Mouse (Mus musculus) heart, embryonic 11.5 days (tissue): Measurements from ENCODE around the gene Tppp3. TPM values are rescaled to one million over a fixed set of nuclear protein-coding genes. Genes with fewer than 3 reads are reported as not detected.

Experiments
- ATAC-seq: fragments of 200-750 bp; cut with Nextera tagmentation; replicated peaks from 2 replicates; pipeline ENCODE4 v1.8.0; 2017; ENCODE audit warnings: moderate library complexity; ENCODE audit not compliant: insufficient number of reproducible peaks, low FRiP score, low TSS enrichment
- H3K27ac ChIP-seq: fragments of 300-500 bp; sonication (generic); 2 replicates; pipeline ENCODE4 v1.5.1; 2014; ENCODE audit warnings: mild to moderate bottlenecking, low read depth, low read length
- H3K27me3 ChIP-seq: fragments of 300-500 bp; sonication (generic); 2 replicates; pipeline ENCODE4 v1.6.1; 2014; ENCODE audit warnings: mild to moderate bottlenecking, low read length, mixed read lengths; ENCODE audit not compliant: control insufficient read depth, insufficient read depth
- H3K36me3 ChIP-seq: fragments of 300-500 bp; sonication (generic); 2 replicates; pipeline ENCODE4 v1.6.1; 2014; ENCODE audit warnings: mild to moderate bottlenecking, low read length, moderate library complexity, mixed read lengths; ENCODE audit not compliant: control insufficient read depth, insufficient read depth
- H3K4me1 ChIP-seq: fragments of 300-500 bp; sonication (generic); 2 replicates; pipeline ENCODE4 v1.6.1; 2014; ENCODE audit warnings: low read length; ENCODE audit not compliant: control insufficient read depth, insufficient read depth
- H3K4me2 ChIP-seq: fragments of 300-500 bp; sonication (generic); 2 replicates; pipeline ENCODE4 v1.6.1; 2014; ENCODE audit warnings: mild to moderate bottlenecking, moderate library complexity
- H3K4me3 ChIP-seq: fragments of 300-500 bp; sonication (generic); 2 replicates; pipeline ENCODE4 v1.5.1; 2014; ENCODE audit warnings: low read depth, low read length
- H3K9ac ChIP-seq: fragments of 300-500 bp; sonication (generic); 2 replicates; pipeline ENCODE4 v1.6.1; 2014; ENCODE audit warnings: mild to moderate bottlenecking, low read depth, low read length, moderate library complexity
- H3K9me3 ChIP-seq: fragments of 300-500 bp; sonication (generic); replicated peaks from 2 replicates; pipeline ENCODE4 v1.6.1; 2016; ENCODE audit warnings: low read length; ENCODE audit not compliant: control insufficient read depth
- WGBS: fragments of 180-500 bp; shearing (Covaris S2); extraction: QIAGEN DNeasy Blood & Tissue Kit; methylation state at CpG from one replicate; pipeline ENCODE4 v1.1.7; 2014; ENCODE audit not compliant: insufficient replicate concordance; 5-methylcytosine and 5-hydroxymethylcytosine counted together
- polyA plus RNA-seq: library from polyadenylated mRNA; unstranded; fragments of >200 nt; fragmentation: Nextera tagmentation; extraction: Ambion mirVana; gene quantifications from 2 replicates; pipeline ENCODE4 v1.2.1, GENCODE M21; 2014

The Tppp3 gene
- polyA plus RNA-seq, 1 experiment from 2014 or later: 21.1 TPM

DNA sequence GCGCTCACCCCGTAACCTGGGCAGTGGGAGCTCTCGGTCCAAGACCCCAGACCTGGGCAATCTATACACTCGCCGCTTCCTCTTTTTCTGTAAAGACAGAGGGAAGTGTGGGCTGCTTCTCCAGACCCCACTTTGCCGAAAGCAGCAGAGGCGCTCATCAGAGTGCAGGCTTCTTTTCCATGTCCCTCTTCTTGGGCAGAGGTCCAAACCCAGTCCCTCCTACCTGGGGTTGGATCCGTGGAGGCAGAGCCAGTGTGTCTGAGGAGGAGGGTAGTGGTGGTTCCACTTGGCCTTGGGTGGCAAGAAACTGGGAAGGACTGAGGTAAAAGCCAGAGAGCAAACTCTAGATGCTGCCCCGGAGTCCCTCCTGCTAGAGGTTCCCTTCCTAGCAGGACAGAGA lies 1.7 kb upstream of the Tppp3 start:
- peaks cover 18% of the 10 kb centered on the region for H3K27me3 ChIP-seq

DNA sequence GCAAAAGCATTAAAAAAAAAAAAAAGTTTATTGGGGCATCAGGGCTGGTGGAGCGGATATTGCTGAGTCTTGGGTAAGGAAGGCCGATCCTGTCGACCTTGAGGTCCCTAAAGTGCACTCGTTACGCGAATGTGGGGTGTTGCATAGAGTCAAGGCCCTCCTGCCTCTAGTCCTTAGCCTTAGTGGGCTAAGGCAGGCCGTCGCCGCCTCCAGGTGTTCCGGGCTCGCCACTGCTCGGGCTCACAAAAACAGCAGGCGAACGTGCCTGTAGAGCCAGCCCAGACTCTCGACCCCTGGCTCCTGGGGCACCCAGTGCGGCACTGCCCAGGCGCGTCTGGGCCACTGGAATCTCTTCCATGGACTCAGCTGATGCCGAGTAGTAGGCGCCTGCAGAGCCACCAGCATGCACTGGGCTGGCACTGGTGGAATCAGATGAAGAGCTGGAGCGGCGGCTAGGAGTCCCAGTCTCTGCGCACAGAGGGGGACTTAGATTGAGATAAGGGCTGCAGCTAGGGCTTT lies 1.1 kb upstream of the Tppp3 start:
- no peak for ATAC-seq
- Histone ChIP-seq H3K9me3 (no peaks in the 10 kb centered on the region), H3K27me3 (peaks cover 18% of the 10 kb centered on the region), H3K4me1 (peaks cover 47% of the 10 kb centered on the region), H3K4me3 (no peak overlapping the region), H3K27ac (no peak overlapping the region), H3K36me3 (0 out of 2 replicates have a peak, but pooled peaks cover 2% of the 10 kb centered on the region), H3K9ac (no peak overlapping the region), H3K4me2 (peak overlapping the region; percentile 23; the same call in 1 of the 2 replicates)
- WGBS: 12% methylated on average over 23 of the region's 23 CpGs

More for the DNA sequence above, 1.7 kb upstream of the Tppp3 start:
- Histone ChIP-seq H3K4me2 (peak overlapping the region; percentile 23; the same call in 1 of the 2 replicates), H3K27ac (no peak overlapping the region), H3K4me1 (peaks cover 52% of the 10 kb centered on the region), H3K9me3 (no peaks in the 10 kb centered on the region), H3K4me3 (no peak overlapping the region), H3K9ac (no peak overlapping the region), H3K36me3 (0 out of 2 replicates have a peak, but pooled peaks cover 2% of the 10 kb centered on the region)
- 40% methylated on average over 9 of the region's 9 CpGs for WGBS
- no peak for ATAC-seq

DNA sequence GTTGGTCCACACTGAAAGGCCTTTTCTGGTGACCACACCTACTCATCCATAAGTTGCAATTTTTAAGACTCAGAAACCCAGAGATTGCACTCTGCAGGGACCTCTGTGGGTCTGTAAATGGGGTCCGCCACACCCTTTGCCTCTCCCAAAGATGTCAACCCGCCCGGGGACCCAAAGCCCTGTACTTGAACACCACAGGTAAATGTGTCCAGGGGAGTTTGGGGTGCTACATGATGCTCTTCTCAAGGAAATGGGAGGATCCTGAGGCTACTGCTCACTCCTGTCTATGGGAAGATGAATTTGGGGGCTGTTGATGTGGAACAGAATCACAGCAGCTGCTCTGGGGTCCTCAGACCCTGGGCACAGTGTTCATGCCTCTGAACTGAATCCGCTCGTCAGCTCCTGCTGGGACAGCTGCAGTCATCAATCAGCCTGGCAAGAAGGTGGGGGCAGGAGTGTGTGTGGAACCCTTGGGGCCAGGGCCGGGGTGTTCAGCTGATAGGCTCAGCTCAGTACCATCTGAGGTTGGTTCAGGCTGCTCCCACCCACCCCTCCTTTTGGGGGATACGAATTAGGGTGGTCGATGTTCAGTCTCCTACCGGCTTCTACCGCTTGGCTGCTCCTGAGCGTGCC lies 529 bp downstream of the Tppp3 start:
- H3K27ac ChIP-seq: no peak overlapping the region
- peaks cover 18% of the 10 kb centered on the region for H3K27me3 ChIP-seq
- ATAC-seq: no peak; the same call in 1 of the 2 replicates
- peaks cover 40% of the 10 kb centered on the region for H3K4me1 ChIP-seq
- 0 out of 2 replicates have a peak, but pooled peaks cover under 1% of the 10 kb centered on the region for H3K36me3 ChIP-seq
- 18% methylated on average over 11 of the region's 11 CpGs for WGBS
- peak overlapping the region; percentile 69 for H3K4me2 ChIP-seq
- peak overlapping the region; percentile 38 for H3K4me3 ChIP-seq
- H3K9me3 ChIP-seq: no peaks in the 10 kb centered on the region
- H3K9ac ChIP-seq: peak overlapping the region; percentile 50; the same call in 1 of the 2 replicates

DNA sequence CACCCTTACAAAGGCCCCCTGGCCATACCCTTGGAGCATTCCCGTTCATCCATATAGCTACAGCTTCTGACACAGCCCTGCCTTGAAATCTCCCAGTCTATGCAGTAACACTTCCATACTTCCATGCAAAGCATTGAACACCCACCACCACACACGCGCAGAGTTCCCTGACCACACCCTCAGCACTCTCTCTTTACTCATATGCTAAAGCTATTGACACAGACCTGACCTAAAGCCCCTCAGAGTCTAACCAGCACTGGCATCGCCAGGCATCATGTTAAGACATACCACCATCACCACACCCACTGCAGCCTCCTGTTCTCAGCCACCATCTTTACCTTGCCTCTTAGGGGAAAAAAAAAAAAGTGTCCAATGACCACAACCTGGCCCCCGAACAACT lies 1.1 kb downstream of the Tppp3 start:
- peaks cover 40% of the 10 kb centered on the region for H3K4me1 ChIP-seq
- no peaks in the 10 kb centered on the region for H3K9me3 ChIP-seq
- H3K9ac ChIP-seq: no peak overlapping the region
- H3K27ac ChIP-seq: no peak overlapping the region
- ATAC-seq: no peak
- H3K27me3 ChIP-seq: peaks cover 18% of the 10 kb centered on the region
- no peak overlapping the region for H3K4me2 ChIP-seq
- no peaks in the 10 kb centered on the region for H3K36me3 ChIP-seq
- no peak overlapping the region for H3K4me3 ChIP-seq
- WGBS: 79% methylated on average over 5 of the region's 5 CpGs

DNA sequence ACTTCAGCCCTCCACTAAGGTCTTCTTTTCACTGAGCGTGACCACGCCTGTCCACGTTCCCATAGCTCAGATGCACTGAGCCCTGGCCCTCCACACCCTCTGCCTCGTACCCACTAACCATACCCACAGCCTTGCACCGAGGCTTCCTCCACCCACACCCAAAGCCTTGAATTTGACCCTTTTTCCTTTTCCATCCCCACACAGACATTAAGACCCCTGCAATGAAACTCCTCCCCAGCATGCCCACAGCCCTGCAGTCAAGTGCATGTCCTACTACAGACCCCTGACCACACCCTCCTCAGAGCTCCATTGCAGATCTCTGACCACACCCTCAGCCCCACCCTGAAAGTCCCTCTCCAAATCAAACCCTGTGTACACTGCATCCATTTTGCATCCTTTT lies 1.5 kb downstream of the Tppp3 start:
- Histone ChIP-seq H3K4me2 (no peak overlapping the region), H3K9ac (no peak overlapping the region), H3K27me3 (peaks cover 18% of the 10 kb centered on the region), H3K36me3 (no peaks in the 10 kb centered on the region), H3K4me3 (no peak overlapping the region), H3K27ac (no peak overlapping the region), H3K4me1 (peaks cover 37% of the 10 kb centered on the region), H3K9me3 (no peaks in the 10 kb centered on the region)
- ATAC-seq: no peak
- WGBS: 91% methylated on average over 5 of the region's 5 CpGs

DNA sequence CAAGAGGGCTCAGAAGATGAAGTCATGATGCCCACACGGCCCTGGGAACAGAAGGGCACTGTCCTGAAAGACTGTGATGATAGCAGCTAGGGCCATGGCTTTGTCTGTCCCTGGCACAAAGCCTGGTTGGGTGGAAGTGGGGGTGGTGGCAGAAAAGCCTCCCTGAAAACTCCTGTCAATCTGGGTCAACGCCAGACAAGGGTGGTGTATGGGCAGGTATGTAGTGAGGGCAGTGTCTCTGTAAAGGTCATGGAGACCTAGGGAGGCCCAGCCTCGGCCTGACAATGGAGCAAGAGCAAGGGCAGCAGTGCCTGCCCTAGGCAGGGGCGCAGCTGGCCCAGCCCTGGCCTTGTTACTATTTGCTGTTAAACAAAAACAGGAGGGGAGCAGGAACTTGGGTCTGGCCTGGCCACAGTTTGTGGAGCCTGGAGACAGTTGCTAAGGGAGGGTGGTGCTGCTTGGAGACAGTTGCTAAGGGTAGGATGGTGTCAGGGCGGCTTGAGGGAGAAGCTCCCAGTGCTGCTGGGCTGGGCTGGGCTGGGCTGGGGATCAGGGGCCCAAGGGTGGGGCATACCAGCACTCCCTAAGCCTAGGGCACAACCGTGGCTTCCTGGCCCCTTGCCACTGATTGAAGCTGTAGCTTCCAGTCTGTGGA lies 2.2 kb downstream of the Tppp3 start:
- H3K27ac ChIP-seq: no peak overlapping the region

DNA sequence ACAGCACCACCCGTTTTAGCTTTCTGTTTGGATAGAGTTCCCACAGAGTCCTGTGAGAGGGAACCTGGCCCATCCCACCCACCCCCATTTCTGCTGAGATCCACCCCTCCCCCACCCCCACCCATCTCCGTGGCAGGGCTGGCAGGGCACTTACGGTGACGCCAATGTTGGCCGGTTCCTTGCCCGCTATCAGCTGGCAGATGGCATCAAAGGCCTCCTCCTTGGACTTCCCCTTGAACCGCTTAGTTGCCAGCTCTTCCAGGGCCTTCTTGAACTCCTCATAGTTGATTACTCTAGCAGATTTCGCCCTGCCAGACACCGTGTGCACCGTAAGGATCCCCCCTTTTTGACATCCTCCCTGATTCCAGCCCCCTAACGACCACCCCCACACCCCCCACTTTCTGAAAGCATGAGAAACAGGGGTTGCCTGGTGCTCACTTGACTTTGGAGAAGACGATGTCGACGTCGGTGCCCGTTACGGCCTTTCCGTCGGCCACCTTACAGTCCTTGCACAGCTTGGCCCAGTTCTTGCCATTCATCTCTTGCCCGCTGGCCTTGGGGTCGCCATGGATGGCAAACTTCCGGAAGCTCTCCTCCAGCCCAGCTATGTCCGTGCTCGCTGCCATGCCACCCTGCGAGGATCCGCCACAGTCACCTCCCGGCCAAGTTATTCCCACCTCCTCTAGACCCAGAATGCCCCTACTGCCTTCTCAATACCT lies 3.2 kb downstream of the Tppp3 start:
- WGBS: 84% methylated on average over 26 of the region's 27 CpGs
- no peaks in the 10 kb centered on the region for H3K9me3 ChIP-seq
- peaks cover 9% of the 10 kb centered on the region; the same call in 1 of the 2 replicates for H3K27me3 ChIP-seq
- no peak overlapping the region for H3K4me3 ChIP-seq
- H3K36me3 ChIP-seq: no peaks in the 10 kb centered on the region
- H3K9ac ChIP-seq: no peak overlapping the region
- H3K27ac ChIP-seq: no peak overlapping the region
- no peak overlapping the region for H3K4me2 ChIP-seq
- no peak for ATAC-seq
- H3K4me1 ChIP-seq: peaks cover 21% of the 10 kb centered on the region

More for the DNA sequence above, 2.2 kb downstream of the Tppp3 start:
- H3K9me3 ChIP-seq: no peaks in the 10 kb centered on the region
- no peak overlapping the region for H3K4me3 ChIP-seq
- H3K27me3 ChIP-seq: peaks cover 18% of the 10 kb centered on the region
- no peak for ATAC-seq
- no peak overlapping the region; the same call in 1 of the 2 replicates for H3K4me2 ChIP-seq
- 0 out of 2 replicates have a peak overlapping the region, but pooled peaks have one; percentile 22 for H3K9ac ChIP-seq
- H3K36me3 ChIP-seq: no peaks in the 10 kb centered on the region
- H3K4me1 ChIP-seq: peaks cover 30% of the 10 kb centered on the region
- 41% methylated on average over 6 of the region's 6 CpGs for WGBS

DNA sequence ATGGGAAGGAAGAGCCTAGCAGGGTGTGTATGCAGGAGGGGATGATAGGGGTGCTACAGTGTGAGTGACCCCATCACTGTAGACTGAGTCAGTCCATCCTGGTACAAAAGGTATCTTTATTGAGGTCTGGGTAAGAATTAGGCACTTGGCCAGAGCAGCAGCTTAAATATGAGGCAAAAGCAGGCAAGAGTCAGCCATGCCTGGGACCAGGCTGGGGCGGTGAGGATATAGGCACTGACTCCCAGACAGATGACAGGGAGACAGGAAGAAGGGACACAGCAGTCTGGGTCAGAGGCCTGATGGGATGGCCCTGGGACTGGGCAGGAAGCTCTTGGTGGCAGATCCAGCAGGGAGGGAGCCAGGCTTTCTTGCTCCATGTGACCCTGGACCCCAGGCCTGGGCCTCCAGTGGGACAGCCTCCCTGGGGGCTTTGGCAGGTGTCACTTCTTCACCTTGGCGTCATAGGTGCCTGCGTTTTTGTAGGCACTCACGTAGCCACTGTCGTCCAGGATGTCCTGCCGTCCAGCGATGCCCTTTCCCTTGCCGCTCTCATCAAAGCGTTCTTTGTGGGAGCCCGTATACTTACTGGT lies 3.8 kb downstream of the Tppp3 start:
- H3K36me3 ChIP-seq: no peaks in the 10 kb centered on the region
- no peak overlapping the region for H3K27ac ChIP-seq
- no peak for ATAC-seq
- WGBS: 87% methylated on average over 10 of the region's 10 CpGs
- peaks cover 19% of the 10 kb centered on the region for H3K4me1 ChIP-seq
- no peak overlapping the region for H3K4me3 ChIP-seq
- H3K4me2 ChIP-seq: no peak overlapping the region
- H3K9me3 ChIP-seq: no peaks in the 10 kb centered on the region
- H3K27me3 ChIP-seq: peaks cover 5% of the 10 kb centered on the region; the same call in 1 of the 2 replicates
- H3K9ac ChIP-seq: no peak overlapping the region
